Mouse (Mus musculus): ENCODE measurements around the gene Cldn10. TPM values are rescaled to one million over a fixed set of nuclear protein-coding genes. Genes with fewer than 3 reads are reported as not detected.
A peak's percentile ranks its signal among the peaks of the same experiment; 100 is the strongest.

Cldn10 gene
- polyA plus RNA-seq, 1 experiment from 2014 or later, result 1.3 TPM

DNA sequence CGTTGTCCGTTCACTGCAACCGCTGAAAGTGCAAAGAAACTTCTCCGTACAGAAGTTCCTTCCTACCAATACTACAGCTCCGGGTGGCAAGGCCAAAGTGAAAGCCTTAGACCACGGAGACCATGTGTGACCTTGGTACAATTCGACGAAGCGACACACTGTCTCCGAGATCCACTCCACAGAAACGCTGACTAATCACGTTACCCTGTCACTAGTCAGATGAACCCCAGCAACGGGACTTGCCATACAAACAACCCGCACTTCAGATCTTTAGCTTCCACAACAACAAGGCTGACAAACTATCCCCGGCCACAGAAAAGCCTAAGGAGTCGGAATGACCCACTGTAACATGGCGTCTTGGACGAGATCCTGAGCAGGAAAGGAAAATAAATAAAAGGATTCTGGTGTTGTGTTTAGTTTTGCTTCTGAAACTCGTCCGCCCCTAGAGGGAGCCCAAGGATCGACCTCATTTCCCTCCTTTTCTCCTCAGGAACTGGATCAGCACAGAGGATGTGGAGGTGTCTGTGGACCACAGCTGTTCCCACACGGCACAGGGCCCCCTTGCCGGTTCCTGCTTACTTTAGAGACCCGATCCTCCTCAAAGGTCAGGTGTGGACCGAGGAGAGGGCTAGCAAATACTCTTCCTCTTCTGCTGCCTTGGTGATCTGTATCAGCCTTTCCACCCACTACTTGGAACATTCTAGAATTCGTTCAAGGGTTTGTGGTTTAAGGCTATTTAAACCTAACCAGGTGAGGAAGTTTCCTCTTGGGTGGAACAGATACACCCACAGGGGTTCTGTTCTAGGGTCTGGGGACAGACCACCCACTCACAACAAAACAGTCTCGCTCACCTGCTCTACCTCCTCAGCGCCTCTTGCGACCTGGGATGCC is 122.9 kb downstream of the Cldn10 start:
- Histone ChIP-seq H3K27ac (replicated peaks; ENCODE audit: low read depth, low read length) (no peak overlapping the region), H3K4me3 (replicated peaks; ENCODE audit: low read depth, low read length) (no peak overlapping the region), H3K9ac (replicated peaks; ENCODE audit: low read length) (no peak overlapping the region), H3K4me1 (ENCODE audit: control insufficient read depth, insufficient read depth, low read length) (no peaks in the 10 kb centered on the region), H3K27me3 (ENCODE audit: control insufficient read depth, insufficient read depth, low read length) (no peaks in the 10 kb centered on the region), H3K9me3 (ENCODE audit: control insufficient read depth, low read length) (no peaks in the 10 kb centered on the region), H3K4me2 (ENCODE audit: low read length) (no peak overlapping the region), H3K36me3 (ENCODE audit: control insufficient read depth, insufficient read depth, low read length) (peaks cover 88% of the 10 kb centered on the region)
- DNase-seq (peak; percentile 75), ATAC-seq (ENCODE audit: low FRiP score, low TSS enrichment) (no peak)
- 74% methylated on average over 29 of the region's 29 CpGs for WGBS

- peaks cover 85% of the 10 kb centered on the region for H3K36me3 ChIP-seq (ENCODE audit: control insufficient read depth, insufficient read depth, low read length)
- H3K27me3 ChIP-seq (ENCODE audit: control insufficient read depth, insufficient read depth, low read length), result no peaks in the 10 kb centered on the region
- no peak overlapping the region for H3K27ac ChIP-seq (replicated peaks; ENCODE audit: low read depth, low read length)
- no peak overlapping the region for H3K9ac ChIP-seq (replicated peaks; ENCODE audit: low read length)
- H3K9me3 ChIP-seq (ENCODE audit: control insufficient read depth, low read length), result no peaks in the 10 kb centered on the region
- no peak overlapping the region for H3K4me2 ChIP-seq (ENCODE audit: low read length)
- no peak for ATAC-seq (ENCODE audit: low FRiP score, low TSS enrichment)
- DNase-seq, result no peak
- 94% methylated on average over 6 of the region's 6 CpGs for WGBS
- no peak overlapping the region for H3K4me3 ChIP-seq (replicated peaks; ENCODE audit: low read depth, low read length)
- H3K4me1 ChIP-seq (ENCODE audit: control insufficient read depth, insufficient read depth, low read length), result no peaks in the 10 kb centered on the region
These were observed 123.8 kb downstream of the Cldn10 start for GRCm38 (mm10) chr14:118911521-118911920.

- Histone ChIP-seq H3K27me3 (ENCODE audit: control insufficient read depth, insufficient read depth, low read length) (no peaks in the 10 kb centered on the region), H3K9ac (replicated peaks; ENCODE audit: low read length) (no peak overlapping the region), H3K4me3 (replicated peaks; ENCODE audit: low read depth, low read length) (no peak overlapping the region), H3K4me2 (ENCODE audit: low read length) (no peak overlapping the region), H3K4me1 (ENCODE audit: control insufficient read depth, insufficient read depth, low read length) (no peaks in the 10 kb centered on the region), H3K9me3 (ENCODE audit: control insufficient read depth, low read length) (no peaks in the 10 kb centered on the region), H3K36me3 (ENCODE audit: control insufficient read depth, insufficient read depth, low read length) (peaks cover 78% of the 10 kb centered on the region), H3K27ac (replicated peaks; ENCODE audit: low read depth, low read length) (no peak overlapping the region)
- 91% methylated on average over 5 of the region's 5 CpGs for WGBS
- DNase-seq (no peak), ATAC-seq (ENCODE audit: low FRiP score, low TSS enrichment) (no peak)
These were observed 125.9 kb downstream of the Cldn10 start for GRCm38 (mm10) chr14:118913651-118914050.

GRCm38 (mm10) chr14:118919025-118919424 is 131.3 kb downstream of the Cldn10 start:
- Histone ChIP-seq H3K9ac (replicated peaks; ENCODE audit: low read length) (no peak overlapping the region), H3K36me3 (ENCODE audit: control insufficient read depth, insufficient read depth, low read length) (peaks cover 44% of the 10 kb centered on the region), H3K4me2 (ENCODE audit: low read length) (no peak overlapping the region), H3K4me1 (ENCODE audit: control insufficient read depth, insufficient read depth, low read length) (peaks cover 34% of the 10 kb centered on the region), H3K27ac (replicated peaks; ENCODE audit: low read depth, low read length) (no peak overlapping the region), H3K27me3 (ENCODE audit: control insufficient read depth, insufficient read depth, low read length) (no peaks in the 10 kb centered on the region; the same call in 1 of the 2 replicates), H3K4me3 (replicated peaks; ENCODE audit: low read depth, low read length) (no peak overlapping the region), H3K9me3 (ENCODE audit: control insufficient read depth, low read length) (no peaks in the 10 kb centered on the region)
- peak; percentile 64 for DNase-seq
- no peak for ATAC-seq (ENCODE audit: low FRiP score, low TSS enrichment)
- 77% methylated on average over 8 of the region's 8 CpGs for WGBS

GRCm38 (mm10) chr14:118920654-118921053 is 132.9 kb downstream of the Cldn10 start:
- peaks cover 37% of the 10 kb centered on the region for H3K36me3 ChIP-seq (ENCODE audit: control insufficient read depth, insufficient read depth, low read length)
- peaks cover 38% of the 10 kb centered on the region for H3K4me1 ChIP-seq (ENCODE audit: control insufficient read depth, insufficient read depth, low read length)
- H3K9me3 ChIP-seq (ENCODE audit: control insufficient read depth, low read length), result no peaks in the 10 kb centered on the region
- ATAC-seq (ENCODE audit: low FRiP score, low TSS enrichment), result no peak
- 63% methylated on average over 7 of the region's 7 CpGs for WGBS
- no peak for DNase-seq
- H3K4me2 ChIP-seq (ENCODE audit: low read length), result peak overlapping the region; percentile 94
- H3K27me3 ChIP-seq (ENCODE audit: control insufficient read depth, insufficient read depth, low read length), result no peaks in the 10 kb centered on the region; the same call in 1 of the 2 replicates
- H3K27ac ChIP-seq (replicated peaks; ENCODE audit: low read depth, low read length), result no peak overlapping the region
- peak overlapping the region; percentile 29; the same call in 1 of the 2 replicates for H3K9ac ChIP-seq (replicated peaks; ENCODE audit: low read length)
- H3K4me3 ChIP-seq (replicated peaks; ENCODE audit: low read depth, low read length), result no peak overlapping the region

- no peak overlapping the region for H3K27ac ChIP-seq (replicated peaks; ENCODE audit: low read depth, low read length)
- peaks cover 30% of the 10 kb centered on the region for H3K36me3 ChIP-seq (ENCODE audit: control insufficient read depth, insufficient read depth, low read length)
- peak; percentile 60 for DNase-seq
- H3K9me3 ChIP-seq (ENCODE audit: control insufficient read depth, low read length), result no peaks in the 10 kb centered on the region
- no peak for ATAC-seq (ENCODE audit: low FRiP score, low TSS enrichment)
- H3K4me3 ChIP-seq (replicated peaks; ENCODE audit: low read depth, low read length), result peak overlapping the region; percentile 74
- peak overlapping the region; percentile 94 for H3K4me2 ChIP-seq (ENCODE audit: low read length)
- H3K27me3 ChIP-seq (ENCODE audit: control insufficient read depth, insufficient read depth, low read length), result no peaks in the 10 kb centered on the region; the same call in 1 of the 2 replicates
- H3K4me1 ChIP-seq (ENCODE audit: control insufficient read depth, insufficient read depth, low read length), result peaks cover 38% of the 10 kb centered on the region
- 24% methylated on average over 22 of the region's 22 CpGs for WGBS
- H3K9ac ChIP-seq (replicated peaks; ENCODE audit: low read length), result peak overlapping the region; percentile 57
These were observed 134.5 kb downstream of the Cldn10 start for GRCm38 (mm10) chr14:118922251-118922650.

- Histone ChIP-seq H3K27ac (replicated peaks; ENCODE audit: low read depth, low read length) (no peak overlapping the region), H3K4me2 (ENCODE audit: low read length) (peak overlapping the region; percentile 94), H3K36me3 (ENCODE audit: control insufficient read depth, insufficient read depth, low read length) (peaks cover 26% of the 10 kb centered on the region), H3K9ac (replicated peaks; ENCODE audit: low read length) (peak overlapping the region; percentile 57), H3K4me3 (replicated peaks; ENCODE audit: low read depth, low read length) (peak overlapping the region; percentile 74), H3K4me1 (ENCODE audit: control insufficient read depth, insufficient read depth, low read length) (peaks cover 38% of the 10 kb centered on the region), H3K27me3 (ENCODE audit: control insufficient read depth, insufficient read depth, low read length) (no peaks in the 10 kb centered on the region; the same call in 1 of the 2 replicates), H3K9me3 (ENCODE audit: control insufficient read depth, low read length) (no peaks in the 10 kb centered on the region)
- DNase-seq (peak; percentile 64), ATAC-seq (ENCODE audit: low FRiP score, low TSS enrichment) (peak; percentile 6; the same call in 1 of the 2 replicates)
- WGBS, result 2% methylated on average over 46 of the region's 47 CpGs
These were observed 135.0 kb downstream of the Cldn10 start for GRCm38 (mm10) chr14:118922667-118923184.

Data from midbrain, embryonic 14.5 days (tissue).